Mouse (Mus musculus) right cerebral cortex, postnatal 36 days (tissue): ENCODE measurements around the gene Nbea.

Experiments
- DNase-seq, 2 experiments: peaks; one replicate each; pipeline ENCODE4 v3.0.0; 2022; ENCODE audit warnings: low spot score in 2 of 2, mixed read lengths in 1 of 2

The Nbea gene

DNA sequence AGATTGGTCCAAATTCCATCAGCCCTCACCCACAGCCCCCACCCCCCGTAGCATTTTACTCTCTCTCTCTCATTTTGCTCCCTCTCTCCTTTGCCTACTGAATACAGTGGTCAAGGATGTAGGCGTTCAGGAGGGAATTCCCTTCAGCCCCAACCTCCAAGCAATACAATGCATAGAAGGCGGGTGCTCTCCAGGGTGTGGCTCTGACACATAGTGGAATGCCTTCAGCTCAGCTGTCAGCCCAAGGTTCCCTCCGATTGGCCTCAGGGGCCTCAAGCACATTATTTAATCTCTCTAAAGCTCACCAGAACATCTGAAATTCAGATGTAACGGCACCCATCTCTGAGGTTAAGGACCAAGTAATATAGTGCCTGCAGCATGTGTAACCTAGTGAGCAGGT lies 590.2 kb downstream of the Nbea start:
- DNase-seq = no peak

DNA sequence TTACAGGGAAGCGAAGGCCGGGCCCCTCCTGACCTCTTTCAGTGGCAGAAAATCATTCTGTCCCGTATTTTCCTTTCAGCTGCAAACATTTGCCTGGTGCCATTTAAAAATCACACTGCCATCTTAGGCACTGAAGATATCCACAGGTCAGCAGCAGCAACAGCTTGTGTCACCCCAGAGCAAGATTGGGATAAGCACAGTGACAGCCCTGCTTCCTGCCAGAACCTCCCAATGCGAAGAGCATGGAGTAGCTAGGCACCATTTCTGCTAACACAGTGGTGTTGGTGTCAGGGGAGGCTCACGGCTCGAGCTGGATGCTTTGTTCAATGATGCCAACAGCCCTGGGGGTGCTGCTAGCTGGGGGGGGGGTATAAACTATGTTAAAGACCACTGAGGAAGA lies 592.8 kb downstream of the Nbea start:
- no peak for DNase-seq

DNA sequence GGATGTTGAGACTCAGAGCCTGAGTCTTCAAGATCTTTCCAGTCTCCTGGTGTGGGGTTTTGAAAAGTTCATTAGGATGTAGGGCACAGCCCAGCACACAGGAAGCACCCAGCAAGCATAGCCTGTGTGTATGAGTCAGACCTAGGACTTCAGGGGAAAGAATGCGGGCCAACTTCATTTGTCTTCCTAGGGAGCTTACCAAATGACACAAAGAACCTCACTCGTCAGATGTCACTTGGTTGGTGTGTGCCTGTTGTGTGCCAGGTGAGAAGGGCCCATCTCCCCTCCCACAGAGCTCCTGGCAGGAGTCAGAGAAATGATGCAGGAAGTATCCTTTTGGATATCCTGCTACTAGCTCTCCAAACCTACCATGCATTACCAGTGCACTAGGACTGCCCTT lies 593.2 kb downstream of the Nbea start:
- no peak for DNase-seq

DNA sequence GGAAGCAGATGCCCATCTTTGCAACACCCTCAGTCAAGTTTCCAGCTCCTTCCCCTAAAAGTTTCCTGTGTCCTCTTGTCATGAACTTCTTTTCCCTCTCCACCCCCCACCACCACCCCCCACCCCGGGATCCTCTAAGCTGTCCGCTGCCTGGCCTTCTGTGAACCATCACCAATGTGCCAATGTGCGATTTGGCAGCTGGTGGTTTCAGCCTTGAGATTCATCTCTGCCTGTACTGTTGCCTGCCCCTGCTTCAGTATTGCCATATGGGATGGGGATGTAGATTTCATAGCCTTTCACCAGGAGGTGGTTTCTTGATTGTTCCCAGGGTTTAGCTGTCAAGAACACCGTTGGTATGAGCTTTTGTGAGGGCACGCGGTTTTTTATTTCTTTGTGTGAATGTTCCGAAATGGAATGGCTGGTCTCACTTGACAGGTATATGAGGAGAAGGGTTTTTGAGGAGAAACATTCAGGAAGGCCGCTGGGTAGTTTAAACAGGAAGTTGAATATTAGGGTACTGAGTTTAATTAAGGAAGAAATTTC lies 594.0 kb downstream of the Nbea start:
- DNase-seq = no peak

DNA sequence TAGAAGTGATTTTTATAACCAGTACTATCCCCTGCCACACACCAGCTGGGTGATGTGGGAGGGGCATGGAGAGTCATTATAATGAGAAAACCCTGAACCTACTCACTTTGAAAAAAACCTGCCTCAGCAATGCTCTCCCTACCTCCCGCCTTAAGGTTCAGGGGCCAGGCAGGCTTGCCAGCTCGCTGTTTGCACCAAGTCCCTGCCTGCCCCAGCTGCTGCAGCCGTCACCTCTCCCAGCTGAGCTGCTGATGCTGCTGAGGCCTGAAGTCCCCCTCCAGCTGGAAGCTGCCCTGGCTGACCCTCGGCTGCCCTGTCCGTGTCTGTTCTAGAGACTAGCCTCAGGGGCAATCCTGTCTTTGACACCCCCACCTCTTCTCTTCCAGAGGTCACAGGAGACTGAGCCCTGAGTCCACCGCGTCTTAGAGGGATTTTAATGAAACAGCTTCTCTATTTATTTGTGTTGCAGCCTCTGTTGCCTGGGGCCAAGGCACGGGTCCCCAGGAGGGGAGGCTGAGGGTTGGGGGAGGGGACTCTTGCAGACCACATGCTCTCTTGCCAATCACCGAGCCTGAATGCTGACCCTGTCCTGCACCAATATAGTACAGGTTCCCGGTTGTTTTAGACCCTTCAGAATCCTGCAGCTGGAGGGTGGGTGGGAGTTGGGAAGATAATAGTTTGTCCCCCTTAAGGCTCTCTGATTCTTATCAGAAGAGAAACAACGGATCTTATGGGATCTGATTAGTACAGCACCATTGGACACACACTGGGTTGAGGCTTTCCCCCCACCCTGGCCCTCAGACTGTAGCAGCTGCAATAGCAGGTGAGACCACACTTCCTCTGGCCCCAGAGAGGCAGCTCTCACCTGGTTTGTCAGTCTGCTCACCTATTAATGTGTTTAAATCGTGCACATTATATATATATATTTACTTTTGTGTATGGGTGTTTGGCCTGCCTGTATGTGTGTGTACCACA lies 595.2 kb downstream of the Nbea start:
- no peak for DNase-seq

- DNase-seq = no peak
Measured at GRCm38 (mm10) chr3:55587434-55587971, 596.0 kb downstream of the Nbea start.
